Mouse (Mus musculus) neural tube, embryonic 11.5 days (tissue): ENCODE data around the gene Zfp280d. TPM values are rescaled to one million over a fixed set of nuclear protein-coding genes. Genes with fewer than 3 reads are reported as not detected.

ENCODE experiments used
- ATAC-seq: fragments of 200-750 bp; cut with Nextera tagmentation; 2 replicates; pipeline ENCODE4 v1.8.0; 2017; ENCODE audit warnings: moderate number of reproducible peaks, mild to moderate bottlenecking, moderate TSS enrichment, moderate library complexity; ENCODE audit not compliant: insufficient read depth, low FRiP score, low TSS enrichment
- DNase-seq: peaks from one replicate; pipeline ENCODE4 v3.0.0-alpha.2; 2015; ENCODE audit warnings: low spot score
- H3K27ac ChIP-seq: fragments of 300-500 bp; sonication (generic); 2 replicates; pipeline ENCODE4 v1.5.1; 2014; ENCODE audit warnings: low read depth, mild to moderate bottlenecking, low read length
- H3K27me3 ChIP-seq: fragments of 300-500 bp; sonication (generic); 2 replicates; pipeline ENCODE4 v1.6.1; 2014; ENCODE audit warnings: mild to moderate bottlenecking, low read length, mixed read lengths; ENCODE audit not compliant: control insufficient read depth, insufficient read depth
- H3K36me3 ChIP-seq: fragments of 300-500 bp; sonication (generic); 2 replicates; pipeline ENCODE4 v1.6.1; 2014; ENCODE audit warnings: mild to moderate bottlenecking, low read length, moderate library complexity, mixed read lengths; ENCODE audit not compliant: control insufficient read depth, insufficient read depth
- H3K4me1 ChIP-seq: fragments of 300-500 bp; sonication (generic); 2 replicates; pipeline ENCODE4 v1.6.1; 2014; ENCODE audit warnings: low read length, mixed read lengths; ENCODE audit not compliant: control insufficient read depth, insufficient read depth
- H3K4me2 ChIP-seq: fragments of 300-500 bp; sonication (generic); 2 replicates; pipeline ENCODE4 v1.6.1; 2014; ENCODE audit warnings: low read depth, mild to moderate bottlenecking, moderate library complexity
- H3K4me3 ChIP-seq: fragments of 300-500 bp; sonication (generic); 2 replicates; pipeline ENCODE4 v1.5.1; 2014; ENCODE audit warnings: low read depth, low read length
- H3K9ac ChIP-seq: fragments of 300-500 bp; sonication (generic); 2 replicates; pipeline ENCODE4 v1.6.1; 2014; ENCODE audit warnings: mild to moderate bottlenecking, low read length
- H3K9me3 ChIP-seq: fragments of 300-500 bp; sonication (generic); 2 replicates; pipeline ENCODE4 v1.6.1; 2016; ENCODE audit warnings: low read length; ENCODE audit not compliant: control insufficient read depth
- WGBS: fragments of 180-500 bp; shearing (Covaris S2); extraction: QIAGEN DNeasy Blood & Tissue Kit; methylation state at CpG from one replicate; pipeline ENCODE4 v1.1.7; 2014; 5-methylcytosine and 5-hydroxymethylcytosine counted together
- polyA plus RNA-seq: library from polyadenylated mRNA; unstranded; fragments of >200 nt; fragmentation: Nextera tagmentation; extraction: Ambion mirVana; gene quantifications from 2 replicates; pipeline ENCODE4 v1.2.1, GENCODE M21; 2014

Gene Zfp280d
- polyA plus RNA-seq, result 50.6 and 54.4 TPM in 2 replicates

DNA sequence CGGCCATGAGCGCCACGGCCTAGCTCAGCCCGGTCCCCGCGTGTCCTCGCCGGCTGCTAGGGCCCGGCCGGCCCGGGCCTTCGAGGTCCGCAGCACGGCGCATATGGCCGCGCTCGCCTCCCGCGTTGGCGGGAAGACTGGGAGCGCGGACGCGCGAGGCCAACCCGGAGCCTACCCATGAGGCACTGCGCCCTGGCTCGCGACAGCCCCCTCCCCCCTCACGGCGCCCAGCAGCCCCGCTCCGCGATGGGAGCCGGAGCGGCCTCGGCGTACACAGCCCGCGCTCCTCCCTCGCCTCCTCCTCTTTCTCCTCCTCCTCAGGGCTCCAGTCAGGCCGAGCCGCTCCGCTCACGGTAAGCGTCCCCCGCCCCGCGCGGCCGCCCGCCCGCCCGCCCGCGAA is at the start of gene Zfp280d:
Zfp280d (plus strand) TSS at position 184 of the 400 bp plus-strand sequence.
- DNase-seq (peak; percentile 92), ATAC-seq (peak; percentile 98)
- Histone ChIP-seq H3K9me3 (no peaks in the 10 kb centered on the region), H3K4me2 (peak within 1 kb of the TSS; percentile 68), H3K27ac (peak within 1 kb of the TSS; percentile 100), H3K4me1 (0 out of 2 replicates have a peak, but pooled peaks cover 3% of the 10 kb centered on the region), H3K4me3 (peak within 1 kb of the TSS; percentile 75), H3K36me3 (no peaks in the 10 kb centered on the region), H3K9ac (peak within 1 kb of the TSS; percentile 96), H3K27me3 (no peaks in the 10 kb centered on the region)
- whole genome bisulfite sequencing, result under 1% methylated on average over 39 of the region's 57 CpGs

DNA sequence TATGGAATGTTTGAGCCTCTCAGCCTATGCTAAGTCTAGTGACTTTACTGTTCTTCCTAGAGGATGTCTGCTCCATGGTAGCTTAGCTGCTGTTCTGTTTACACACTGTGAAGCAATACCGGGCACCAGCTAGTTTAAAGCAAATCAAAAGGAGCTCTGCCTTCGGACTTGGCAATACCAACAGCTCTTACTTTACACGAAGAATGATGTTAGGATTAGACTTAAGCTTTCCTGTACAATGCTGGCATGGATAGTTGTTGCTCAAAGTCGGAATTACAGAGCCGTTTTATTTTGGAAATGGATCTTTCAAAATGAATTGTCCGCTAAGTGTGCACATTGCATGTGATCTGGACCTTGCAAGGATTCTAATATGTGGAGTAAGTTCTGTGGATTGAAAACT is 48.1 kb upstream of the Zfp280d start:
- no peak for DNase-seq
- no peaks in the 10 kb centered on the region for H3K9me3 ChIP-seq
- H3K27ac ChIP-seq, result no peak overlapping the region
- no peak overlapping the region for H3K9ac ChIP-seq
- no peaks in the 10 kb centered on the region for H3K36me3 ChIP-seq
- no peaks in the 10 kb centered on the region for H3K27me3 ChIP-seq
- ATAC-seq, result no peak
- no peak overlapping the region for H3K4me3 ChIP-seq
- no peak overlapping the region for H3K4me2 ChIP-seq
- WGBS, result 87% methylated on average over 6 of the region's 6 CpGs
- H3K4me1 ChIP-seq, result no peaks in the 10 kb centered on the region

DNA sequence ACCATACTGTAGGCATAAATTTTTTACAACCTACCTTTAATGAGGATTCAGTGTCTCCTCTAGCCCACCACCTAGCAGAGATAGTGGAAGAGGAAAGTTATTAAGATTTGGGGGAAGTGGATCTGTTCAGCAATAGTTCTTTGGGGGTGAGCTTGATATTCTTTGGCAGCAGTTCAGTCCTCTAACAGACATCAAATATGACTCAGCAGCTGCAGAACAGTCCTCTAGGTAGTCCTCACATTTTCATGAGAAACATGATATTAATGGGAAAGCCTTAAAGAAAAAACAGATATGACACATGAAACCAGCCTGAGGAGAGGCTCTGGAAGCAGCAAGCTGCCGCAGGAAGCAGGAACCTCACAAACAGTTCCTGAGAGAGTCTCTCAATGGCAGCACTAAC is 22.0 kb upstream of the Zfp280d start:
- Histone ChIP-seq H3K27ac (no peak overlapping the region), H3K4me1 (no peaks in the 10 kb centered on the region), H3K9ac (no peak overlapping the region), H3K4me3 (no peak overlapping the region), H3K36me3 (no peaks in the 10 kb centered on the region), H3K4me2 (no peak overlapping the region), H3K27me3 (no peaks in the 10 kb centered on the region), H3K9me3 (no peaks in the 10 kb centered on the region)
- ATAC-seq (no peak), DNase-seq (no peak)
- 93% methylated on average over 1 of the region's 1 CpGs for WGBS

DNA sequence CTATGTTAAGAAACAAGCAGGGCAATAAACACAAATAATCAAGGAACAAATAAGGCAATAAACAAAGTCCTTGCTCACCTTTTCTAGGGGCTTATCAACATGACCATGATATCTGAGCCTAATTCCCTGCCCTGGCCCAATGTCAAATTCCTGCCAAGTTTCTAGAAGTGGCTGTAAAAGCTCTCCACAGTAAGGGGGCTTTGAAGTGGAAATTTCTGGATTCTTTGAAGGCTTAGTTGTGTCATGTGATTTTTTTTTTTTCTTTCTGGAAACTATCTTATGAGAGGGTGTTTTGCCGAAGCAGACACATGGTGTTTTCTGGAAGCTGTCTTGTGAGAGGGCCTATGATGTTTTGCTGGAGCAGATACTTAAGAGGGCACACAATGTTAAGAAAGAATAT is 19.4 kb upstream of the Zfp280d start:
- WGBS, result 89% methylated on average over 1 of the region's 1 CpGs
- Histone ChIP-seq H3K9me3 (no peaks in the 10 kb centered on the region), H3K4me3 (no peak overlapping the region), H3K27me3 (no peaks in the 10 kb centered on the region), H3K9ac (no peak overlapping the region), H3K4me2 (no peak overlapping the region), H3K27ac (no peak overlapping the region), H3K4me1 (no peaks in the 10 kb centered on the region), H3K36me3 (no peaks in the 10 kb centered on the region)
- no peak for ATAC-seq
- DNase-seq, result no peak

DNA sequence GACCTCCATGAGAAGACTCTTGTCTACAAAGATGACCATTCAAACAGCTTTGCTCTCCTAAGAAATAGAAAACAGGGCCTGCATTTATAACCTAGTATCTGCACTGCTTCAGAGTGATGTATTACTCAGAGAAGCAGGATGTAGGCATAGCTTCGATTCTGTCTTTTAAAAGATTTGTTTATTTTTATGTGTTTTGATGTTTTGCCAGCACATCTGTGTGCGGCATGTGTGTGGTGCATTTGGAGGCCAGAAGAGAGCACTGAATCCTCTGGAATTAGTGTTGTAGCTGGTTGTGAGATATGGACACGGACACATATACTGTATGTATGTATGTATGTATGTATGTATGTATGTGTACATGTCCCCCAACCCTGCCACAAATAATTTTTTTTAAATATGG is 18.0 kb upstream of the Zfp280d start:
- no peaks in the 10 kb centered on the region for H3K9me3 ChIP-seq
- H3K27me3 ChIP-seq, result no peaks in the 10 kb centered on the region
- ATAC-seq (no peak), DNase-seq (no peak)
- H3K36me3 ChIP-seq, result no peaks in the 10 kb centered on the region
- no peak overlapping the region for H3K4me2 ChIP-seq
- no peak overlapping the region for H3K9ac ChIP-seq
- H3K27ac ChIP-seq, result no peak overlapping the region
- WGBS, result 90% methylated on average over 3 of the region's 3 CpGs
- no peak overlapping the region for H3K4me3 ChIP-seq
- no peaks in the 10 kb centered on the region for H3K4me1 ChIP-seq

DNA sequence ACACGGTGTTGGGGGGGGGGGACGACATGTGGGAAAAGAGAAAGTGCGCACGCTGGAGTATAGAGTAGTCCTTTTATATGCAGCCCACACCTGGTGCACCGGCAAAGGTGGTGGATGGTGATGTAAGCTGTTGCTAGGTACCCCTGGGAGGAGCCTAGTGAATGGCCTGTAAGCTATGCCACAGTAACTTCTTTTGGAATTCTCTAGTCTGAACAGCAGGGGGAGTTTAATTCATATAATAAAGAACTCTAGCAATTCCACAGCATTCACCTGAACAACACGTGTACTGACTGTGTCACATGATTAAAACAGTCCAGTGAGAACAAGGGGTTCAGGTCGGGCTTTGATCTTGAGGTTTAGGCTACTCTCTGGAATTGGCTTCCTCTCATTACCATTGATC is 14.3 kb upstream of the Zfp280d start:
- Histone ChIP-seq H3K4me3 (no peak overlapping the region), H3K4me2 (no peak overlapping the region)

DNA sequence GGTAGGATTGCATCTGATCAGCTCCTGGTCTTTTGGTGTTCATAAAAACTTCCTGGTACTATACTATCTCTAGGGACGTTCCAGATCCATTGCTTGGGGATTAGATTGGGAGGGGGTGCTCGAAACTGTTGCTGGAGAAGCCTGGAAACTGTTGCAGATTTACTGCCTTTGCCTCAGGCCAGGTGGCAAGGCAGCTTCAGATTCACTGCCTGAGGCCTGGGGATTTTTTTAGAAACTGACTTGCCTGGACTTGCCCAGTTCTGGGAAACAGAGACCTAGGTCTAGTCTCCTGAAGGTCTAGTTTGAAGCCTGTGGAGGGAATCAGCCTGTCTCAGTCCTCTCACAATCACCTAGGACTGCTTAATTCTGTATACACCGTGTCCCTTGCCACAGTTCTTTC is 9.8 kb upstream of the Zfp280d start:
- no peak overlapping the region for H3K27ac ChIP-seq
- no peaks in the 10 kb centered on the region for H3K27me3 ChIP-seq
- no peak overlapping the region for H3K9ac ChIP-seq
- no peaks in the 10 kb centered on the region for H3K9me3 ChIP-seq
- ATAC-seq (no peak), DNase-seq (no peak)
- H3K4me2 ChIP-seq, result no peak overlapping the region
- H3K4me3 ChIP-seq, result no peak overlapping the region
- WGBS, result 76% methylated on average over 3 of the region's 3 CpGs
- no peaks in the 10 kb centered on the region for H3K36me3 ChIP-seq
- no peaks in the 10 kb centered on the region for H3K4me1 ChIP-seq

More for the DNA sequence above, 14.3 kb upstream of the Zfp280d start:
- Histone ChIP-seq H3K9me3 (no peaks in the 10 kb centered on the region), H3K36me3 (no peaks in the 10 kb centered on the region), H3K9ac (no peak overlapping the region), H3K27me3 (no peaks in the 10 kb centered on the region), H3K4me1 (no peaks in the 10 kb centered on the region), H3K27ac (no peak overlapping the region)
- no peak for ATAC-seq
- WGBS, result 27% methylated on average over 6 of the region's 7 CpGs
- no peak for DNase-seq

DNA sequence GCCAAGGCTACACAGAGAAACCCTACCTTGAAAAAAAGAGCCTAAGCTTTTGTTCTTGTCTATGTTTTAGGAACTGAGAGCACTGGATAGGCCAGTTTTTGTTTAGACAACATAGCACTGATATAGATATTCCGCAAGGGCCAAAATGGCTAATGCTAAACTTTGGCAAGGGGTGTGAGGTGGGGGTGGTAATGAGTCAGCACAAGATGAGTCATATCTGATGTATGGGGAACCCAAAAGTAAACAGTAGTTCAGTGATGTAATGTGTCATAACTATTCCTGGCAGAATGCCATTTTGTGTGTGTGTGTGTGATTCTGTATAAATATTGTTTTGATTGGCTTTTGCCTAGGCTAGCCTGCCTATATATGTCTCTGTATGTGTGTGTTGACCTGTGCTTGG is 4.5 kb upstream of the Zfp280d start:
- H3K27me3 ChIP-seq, result no peaks in the 10 kb centered on the region

DNA sequence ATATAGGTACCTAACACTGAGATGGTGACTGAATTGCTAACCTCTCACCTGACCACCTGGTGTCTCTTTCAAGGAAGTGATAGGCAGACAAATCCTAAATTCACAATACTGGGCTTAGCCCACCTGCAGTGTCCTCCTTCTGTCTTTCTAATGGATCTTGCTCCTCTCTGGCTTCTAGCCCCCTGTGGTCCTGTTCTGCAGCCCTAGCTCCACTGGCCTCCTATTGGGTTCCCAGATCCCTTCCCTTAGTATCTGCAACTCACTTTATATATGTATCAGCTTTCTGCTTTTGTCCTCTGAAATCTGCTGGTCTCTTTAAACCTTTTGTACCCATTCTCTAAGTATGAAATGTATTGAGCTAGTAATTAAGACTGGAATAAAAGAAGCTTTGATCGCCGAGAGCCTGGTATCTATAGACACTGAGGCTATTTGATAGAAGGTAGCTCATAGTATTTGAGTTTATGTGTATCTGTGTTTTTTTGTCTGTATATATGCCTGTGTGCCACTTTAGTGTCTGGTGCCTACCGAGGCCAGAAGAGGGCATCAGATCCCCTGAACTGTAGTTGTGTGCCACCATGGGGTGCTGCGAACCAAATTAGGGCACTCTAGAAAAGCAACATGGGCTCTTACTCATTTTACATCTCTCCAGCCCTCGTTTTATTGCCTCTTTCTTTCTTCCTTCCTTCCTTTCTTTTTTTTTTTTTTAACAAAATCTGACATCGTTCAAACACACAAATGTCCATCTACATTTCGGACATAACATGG is 832 bp upstream of the Zfp280d start:
- Histone ChIP-seq H3K36me3 (no peaks in the 10 kb centered on the region), H3K9me3 (no peaks in the 10 kb centered on the region), H3K27me3 (no peaks in the 10 kb centered on the region), H3K4me1 (0 out of 2 replicates have a peak, but pooled peaks cover 2% of the 10 kb centered on the region), H3K27ac (no peak overlapping the region), H3K4me2 (no peak overlapping the region), H3K4me3 (no peak overlapping the region), H3K9ac (no peak overlapping the region)
- ATAC-seq (no peak), DNase-seq (no peak)
- WGBS, result 83% methylated on average over 7 of the region's 7 CpGs

More for the DNA sequence above, 4.5 kb upstream of the Zfp280d start:
- 95% methylated on average over 1 of the region's 1 CpGs for WGBS
- Histone ChIP-seq H3K9me3 (no peaks in the 10 kb centered on the region), H3K4me2 (no peak overlapping the region), H3K4me1 (no peaks in the 10 kb centered on the region), H3K4me3 (no peak overlapping the region), H3K9ac (no peak overlapping the region), H3K36me3 (no peaks in the 10 kb centered on the region), H3K27ac (no peak overlapping the region)
- ATAC-seq (no peak), DNase-seq (no peak)
